Mouse (Mus musculus): ENCODE data around the gene Insrr. TPM values are rescaled to one million over a fixed set of nuclear protein-coding genes. Genes with fewer than 3 reads are reported as not detected.
"Not testable (repeated sequence)": the region's sequence is repeated elsewhere in the genome, so short reads cannot be mapped to it uniquely, and the experiment has no call there.

Insrr gene
- total RNA-seq, 2 experiments from 2014 or later, result 0.24 TPM

DNA sequence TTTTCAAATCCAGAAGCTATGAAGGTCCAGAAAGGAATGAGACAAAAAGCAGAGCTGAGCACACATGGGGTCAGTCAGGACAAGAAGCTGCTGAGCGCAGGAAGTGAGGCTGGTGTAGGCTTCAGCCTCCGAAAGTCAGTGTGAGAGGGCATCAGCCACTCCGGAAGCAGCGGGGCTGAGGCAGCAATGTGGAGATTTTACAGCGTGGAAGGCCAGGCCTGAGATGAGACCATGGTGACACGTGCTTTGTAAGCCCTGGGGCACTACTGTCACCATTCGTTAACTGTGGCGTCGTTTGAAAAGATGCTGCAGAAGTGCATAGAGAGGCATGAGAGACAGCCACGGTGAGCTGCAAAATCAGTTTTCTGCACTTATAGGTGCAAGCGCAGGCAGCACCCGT lies 21.5 kb downstream of the Insrr start:
- no peak for DNase-seq
- intact Hi-C loops (cut with DNase I), result loop anchor here (5.0 kb wide), 1 partner anchor 61 kb away; no protein-coding TSS in a partner anchor

DNA sequence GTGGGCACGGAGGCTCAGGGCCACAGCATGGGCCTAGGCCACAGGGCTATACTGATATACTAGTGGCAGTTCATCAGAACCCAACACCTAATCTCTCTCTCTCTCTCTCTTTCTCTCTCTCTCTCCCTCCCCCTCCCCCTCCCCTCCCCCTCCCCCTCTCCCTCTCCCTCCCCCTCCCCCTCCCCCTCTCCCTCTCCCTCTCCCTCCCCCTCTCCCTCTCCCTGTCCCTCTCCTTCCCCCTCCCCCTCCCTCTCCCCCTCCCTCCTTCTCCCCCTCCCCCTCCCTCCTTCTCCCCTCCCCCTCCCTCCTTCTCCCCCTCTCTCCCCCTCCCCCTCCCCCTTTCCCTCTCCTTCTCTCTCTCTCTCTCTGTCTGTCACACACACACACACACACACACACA lies 27.5 kb downstream of the Insrr start, which contains the start of gene Pear1:
Gene Pear1 (minus strand): TSS at position 101 of the 400 bp plus-strand sequence.
- DNase-seq; intact Hi-C loops (cut with DNase I): not testable (repeated sequence)

DNA sequence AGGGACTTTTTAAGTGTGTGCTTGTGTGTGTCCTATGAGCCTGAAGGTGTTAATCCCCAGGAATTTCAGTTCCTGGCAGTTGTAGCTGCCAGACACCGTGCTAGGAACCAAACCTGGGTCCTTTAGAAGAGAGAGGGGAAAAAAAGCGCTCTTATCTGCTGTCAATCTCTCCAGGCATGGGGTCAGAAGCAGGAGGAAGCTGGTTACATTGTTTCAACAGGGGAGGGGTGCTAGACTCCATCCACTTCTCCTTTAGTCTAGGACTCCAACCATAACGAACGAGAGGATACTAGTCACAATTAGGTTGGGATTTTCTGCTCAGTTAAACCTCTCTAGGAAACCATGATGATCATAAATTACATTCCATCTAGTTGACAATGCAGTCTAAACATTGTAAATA lies 31.7 kb downstream of the Insrr start:
- intact Hi-C loops (cut with DNase I), result no loop called here
- DNase-seq, result no peak

DNA sequence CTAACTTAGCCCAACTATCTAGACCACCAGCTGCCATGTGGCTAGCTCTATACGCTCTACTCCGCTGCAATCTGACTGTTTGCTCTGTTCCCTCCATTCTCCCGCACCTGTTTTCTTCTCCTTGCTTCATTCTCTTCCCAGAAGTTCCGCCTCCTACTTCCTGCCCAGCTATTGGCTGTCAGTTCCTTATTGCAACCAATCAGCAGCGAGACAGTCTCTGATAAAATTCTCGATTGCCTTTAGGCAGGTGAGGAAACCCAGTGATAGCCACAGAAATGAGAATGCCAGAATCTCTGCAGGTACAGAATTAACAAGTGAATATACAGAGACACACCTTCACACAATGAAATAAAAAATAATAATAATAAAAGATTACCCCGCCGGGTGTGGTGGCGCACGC lies 32.3 kb downstream of the Insrr start:
- no peak for DNase-seq

DNA sequence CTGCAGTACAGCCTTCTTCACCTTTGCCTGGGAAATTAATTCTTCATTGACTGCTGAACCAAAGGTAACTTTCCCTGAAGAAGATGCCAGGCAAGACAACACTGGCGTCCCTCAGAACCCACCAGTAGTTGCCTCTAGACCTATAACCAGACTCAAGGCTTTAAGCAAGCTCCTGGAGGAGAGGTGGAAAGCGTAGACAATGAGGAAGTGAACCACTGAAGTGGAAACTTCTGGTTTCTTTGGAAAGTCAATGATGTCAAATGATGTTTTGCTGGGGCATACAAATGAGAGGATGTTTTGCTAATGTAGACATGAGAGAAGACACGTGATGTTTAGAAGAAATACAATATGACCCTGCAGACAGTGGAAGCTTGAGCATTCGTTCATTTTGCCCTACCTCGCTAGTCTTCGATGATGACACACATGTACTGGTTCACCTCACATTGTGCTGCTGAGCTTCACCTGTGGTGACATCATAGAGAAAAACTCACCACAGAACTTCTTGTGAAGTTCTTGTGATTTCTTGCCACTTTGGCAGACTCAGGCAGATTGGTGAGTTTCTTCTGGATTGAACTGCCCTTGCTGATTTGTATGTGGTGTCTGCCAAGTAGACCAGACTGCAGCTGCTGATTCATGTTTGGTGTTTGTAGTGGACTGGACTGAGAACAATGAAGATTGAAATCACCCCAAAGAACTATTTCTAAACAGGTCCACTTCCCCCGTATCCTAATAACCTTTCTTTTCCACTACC lies 35.5 kb downstream of the Insrr start:
- DNase-seq, result no peak
- intact Hi-C loops (cut with DNase I), result no loop called here

More for the DNA sequence above, 32.3 kb downstream of the Insrr start:
- intact Hi-C loops (cut with DNase I), result no loop called here

DNA sequence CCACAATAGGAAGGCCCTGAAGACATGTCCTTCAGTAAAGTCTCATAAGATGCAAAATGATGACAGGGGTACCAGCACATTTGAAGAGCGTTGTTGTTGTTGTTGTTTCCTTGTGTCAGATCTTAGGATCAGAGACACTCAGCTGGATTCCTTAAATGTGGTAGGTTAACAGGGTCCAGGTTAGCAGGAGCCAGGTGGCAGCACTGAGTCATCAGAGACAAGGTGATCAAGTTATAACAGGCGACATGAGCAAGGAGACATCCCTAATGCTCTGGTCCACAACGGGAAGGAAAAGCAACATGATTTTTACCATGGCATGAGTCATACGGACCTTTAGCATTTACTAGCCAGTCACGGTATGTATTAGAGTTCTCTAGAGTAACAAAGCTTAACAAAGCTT lies 36.7 kb downstream of the Insrr start:
- intact Hi-C loops (cut with DNase I), result no loop called here
- DNase-seq, result no peak

DNA sequence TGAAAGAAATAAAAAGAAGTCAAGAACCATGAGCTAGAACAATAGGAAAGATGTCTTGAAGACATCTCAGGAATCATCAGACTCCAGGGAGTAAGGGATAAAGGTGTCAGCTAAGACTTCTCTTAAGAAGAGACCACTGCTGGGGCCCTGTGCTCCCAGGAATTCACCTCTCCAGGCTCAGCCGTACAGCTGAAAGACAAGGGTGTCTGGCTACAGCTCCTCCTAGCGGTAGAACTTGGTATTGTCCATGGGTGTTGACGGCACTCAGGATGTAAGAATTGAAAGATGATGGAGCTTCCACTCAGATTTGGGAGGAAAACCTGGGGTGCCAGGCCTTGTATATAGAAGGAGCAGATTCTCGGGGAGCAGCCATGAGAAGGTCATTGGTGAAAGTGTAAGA lies 41.9 kb downstream of the Insrr start:
- peak; percentile 77 to 90 for DNase-seq
- intact Hi-C loops (cut with DNase I), result loop anchor here (5.0 kb wide), 2 partner anchors 41 to 66 kb away; partner anchors contain the start of genes Insrr and Ntrk1

DNA sequence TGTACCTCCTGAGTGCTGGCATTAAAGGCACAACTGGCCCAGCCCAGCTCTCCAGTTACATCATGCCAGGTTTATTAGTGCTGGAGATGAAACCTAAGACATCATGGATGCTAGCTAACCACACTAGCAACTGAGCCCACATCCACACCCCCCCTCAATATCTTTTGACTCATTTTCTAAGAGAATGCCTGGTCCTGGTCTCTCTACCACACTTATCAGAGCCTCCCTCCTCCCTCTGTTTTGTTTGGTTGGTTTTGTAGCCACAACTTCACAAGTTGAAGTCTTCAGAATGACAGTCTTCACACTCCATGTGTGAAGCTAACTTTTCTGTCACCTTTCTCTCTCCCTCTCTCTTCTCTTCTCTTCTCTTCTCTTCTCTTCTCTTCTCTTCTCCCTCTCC lies 44.1 kb downstream of the Insrr start:
- DNase-seq, result no peak
- intact Hi-C loops (cut with DNase I), result no loop called here

DNA sequence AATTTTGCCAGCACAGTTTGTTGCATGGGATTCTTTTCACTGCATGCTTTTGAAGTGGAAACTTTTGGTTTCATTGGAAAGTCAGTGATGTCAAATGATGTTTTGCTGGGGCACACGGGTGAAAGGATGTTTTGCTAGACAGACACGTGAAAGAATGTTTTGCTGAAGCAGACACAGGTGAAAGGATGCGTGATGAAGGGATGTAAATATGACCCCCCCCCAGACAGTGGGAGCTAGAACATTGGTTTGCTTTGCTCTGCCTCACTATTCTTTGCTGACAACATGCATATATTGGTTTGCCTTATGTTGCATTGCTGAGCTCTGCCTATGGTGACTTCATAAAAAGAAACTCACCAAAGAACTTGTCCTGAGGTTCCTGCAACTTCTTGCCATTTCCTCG lies 48.2 kb downstream of the Insrr start:
- no peak for DNase-seq
- intact Hi-C loops (cut with DNase I), result no loop called here

DNA sequence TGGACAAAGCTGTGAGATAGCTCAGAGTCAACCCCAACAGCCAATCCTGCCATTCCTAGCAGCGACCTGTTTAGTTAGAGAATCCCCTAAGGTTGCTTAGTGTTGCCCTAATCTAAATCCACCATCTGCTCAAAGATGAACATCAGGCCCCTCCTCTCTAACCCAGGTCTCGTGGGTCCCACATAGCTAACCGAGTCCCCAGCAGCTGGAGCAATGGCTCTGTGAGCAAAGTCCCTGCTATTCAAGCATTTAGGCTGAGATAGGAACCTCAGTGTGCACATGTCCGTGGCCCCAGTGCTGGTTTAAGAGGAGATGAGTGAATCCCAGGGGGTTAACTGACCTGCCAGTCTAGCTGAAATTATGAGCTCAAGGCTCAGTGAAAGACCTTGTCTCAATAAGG lies 49.4 kb downstream of the Insrr start:
- no peak for DNase-seq
- intact Hi-C loops (cut with DNase I), result no loop called here

DNA sequence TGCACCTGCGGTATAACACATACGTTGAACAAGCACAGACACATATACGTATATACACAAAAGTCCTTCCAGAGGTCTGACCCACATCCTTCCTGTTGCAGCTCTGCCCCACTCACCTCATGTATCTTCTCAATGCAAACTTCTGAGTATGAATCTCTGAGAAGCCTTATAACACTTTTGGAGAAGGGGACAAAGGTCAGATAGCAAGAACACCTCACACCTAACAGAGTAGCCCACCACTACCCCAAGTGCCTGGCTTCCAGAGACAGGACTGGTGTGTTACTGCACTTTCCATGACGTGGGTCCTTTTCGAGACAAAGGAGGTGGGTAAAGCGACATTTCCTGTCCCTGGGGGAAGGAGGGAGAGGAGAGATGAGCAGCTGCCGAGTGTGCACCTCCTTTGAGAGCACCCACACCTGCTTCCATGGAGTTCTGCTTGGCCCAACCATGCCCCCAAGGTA lies 49.9 kb downstream of the Insrr start, which contains the start of gene Sh2d2a:
Gene Sh2d2a (plus strand): TSS at position 106 of the 461 bp plus-strand sequence.
- DNase-seq, result no peak
- intact Hi-C loops (cut with DNase I), result no loop called here

DNA sequence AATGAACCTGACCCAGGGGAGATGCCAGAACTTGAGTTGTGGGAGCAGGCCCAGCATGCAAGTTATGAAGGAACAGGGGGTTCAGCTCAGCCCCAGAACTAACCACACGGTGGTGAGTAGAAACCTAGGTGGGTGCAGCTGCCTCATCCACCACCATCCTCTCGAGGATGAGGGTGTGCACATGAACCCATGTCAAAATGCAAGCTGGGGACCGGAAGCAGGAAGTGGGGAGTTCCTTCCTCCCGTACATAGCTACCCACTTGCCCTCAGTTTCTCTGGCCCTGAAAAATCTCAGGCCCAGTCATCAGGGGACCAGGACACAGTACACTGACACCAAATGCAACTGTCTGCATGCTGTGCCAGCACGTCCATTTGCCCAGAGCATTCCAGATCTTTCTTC lies 50.9 kb downstream of the Insrr start:
- no peak for DNase-seq
- intact Hi-C loops (cut with DNase I), result no loop called here

DNA sequence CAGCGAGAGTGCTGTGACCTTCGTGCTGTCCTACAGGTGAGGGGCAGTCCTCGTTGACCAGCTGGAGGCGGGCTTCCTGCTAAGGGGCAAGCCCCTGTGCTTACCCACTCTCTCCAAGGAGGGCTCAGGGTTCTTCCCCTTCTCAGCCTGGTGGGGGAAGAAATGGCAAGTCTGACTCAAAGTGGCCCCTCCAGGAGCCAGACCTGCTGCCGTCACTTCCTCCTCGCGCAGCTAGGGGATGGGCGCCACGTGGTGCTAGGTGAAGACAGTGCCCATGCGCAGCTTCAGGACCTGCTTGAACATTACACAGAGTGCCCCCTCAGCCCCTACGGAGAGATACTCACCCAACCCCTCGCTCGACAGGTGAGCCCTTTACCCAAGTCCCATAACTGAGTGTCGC lies 52.4 kb downstream of the Insrr start:
- DNase-seq, result no peak
- intact Hi-C loops (cut with DNase I), result no loop called here

DNA sequence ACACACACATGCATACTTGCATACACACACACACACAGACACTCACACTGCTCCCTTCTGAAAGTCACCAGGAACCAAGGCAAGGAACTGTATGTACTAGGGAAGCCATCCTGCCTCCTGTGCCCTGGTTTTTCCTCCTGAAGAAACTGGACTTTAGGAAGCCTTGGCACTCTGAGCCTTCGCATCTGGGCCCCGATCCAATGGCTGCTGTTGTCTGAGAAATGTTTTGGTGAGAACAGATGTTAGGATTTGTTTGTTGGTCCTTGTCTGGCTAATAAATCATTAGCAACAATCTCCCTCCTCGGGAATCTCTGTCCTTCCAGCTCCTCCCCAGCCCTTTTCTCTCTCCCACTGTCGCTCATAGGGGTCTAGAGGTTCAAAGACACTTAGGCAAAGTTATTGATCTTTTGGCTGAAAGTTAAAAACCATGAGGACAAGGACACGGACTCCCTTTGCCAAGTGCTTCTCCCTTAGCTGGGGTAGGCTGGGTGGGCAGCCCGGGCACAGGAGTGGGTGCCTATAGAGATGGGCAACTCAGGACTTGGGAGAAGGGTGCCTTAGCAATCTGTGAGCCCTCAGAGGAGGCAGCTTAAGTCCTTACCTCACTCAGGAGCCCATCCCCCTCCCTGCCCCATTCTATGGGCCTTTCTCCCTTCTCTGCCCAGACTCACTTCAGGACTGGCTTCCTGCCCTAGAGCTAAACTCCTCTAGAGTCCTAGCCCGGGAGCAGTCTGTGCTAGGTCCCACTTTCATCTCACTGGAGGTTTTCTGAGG lies 58.2 kb downstream of the Insrr start:
- DNase-seq, result peak; percentile 38 to 42
- intact Hi-C loops (cut with DNase I), result loop anchor here (5.0 kb wide), 1 partner anchor 83 kb away; no protein-coding TSS in a partner anchor

DNA sequence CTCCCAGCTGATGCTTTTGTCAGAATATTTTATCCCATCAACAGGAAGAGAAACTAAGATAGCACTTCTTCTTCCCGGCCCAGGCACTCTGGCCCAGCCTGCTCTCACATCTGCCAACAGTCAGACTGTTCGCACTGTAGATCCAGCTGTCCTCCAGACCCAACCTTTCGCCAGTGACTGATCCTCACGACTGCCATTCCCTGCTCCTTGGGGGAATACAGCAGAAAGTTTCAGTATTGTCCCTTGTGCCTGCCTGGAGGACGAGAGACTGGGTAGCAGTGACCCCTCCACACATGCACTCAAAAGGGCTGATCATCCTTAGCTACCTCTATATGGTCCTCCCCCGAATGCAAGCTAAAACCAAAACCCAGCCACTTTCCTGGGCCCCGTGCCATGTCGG lies 59.2 kb downstream of the Insrr start:
- intact Hi-C loops (cut with DNase I), result loop anchor here (5.0 kb wide), 1 partner anchor 84 kb away; no protein-coding TSS in a partner anchor
- peak; percentile 45 to 47 for DNase-seq

DNA sequence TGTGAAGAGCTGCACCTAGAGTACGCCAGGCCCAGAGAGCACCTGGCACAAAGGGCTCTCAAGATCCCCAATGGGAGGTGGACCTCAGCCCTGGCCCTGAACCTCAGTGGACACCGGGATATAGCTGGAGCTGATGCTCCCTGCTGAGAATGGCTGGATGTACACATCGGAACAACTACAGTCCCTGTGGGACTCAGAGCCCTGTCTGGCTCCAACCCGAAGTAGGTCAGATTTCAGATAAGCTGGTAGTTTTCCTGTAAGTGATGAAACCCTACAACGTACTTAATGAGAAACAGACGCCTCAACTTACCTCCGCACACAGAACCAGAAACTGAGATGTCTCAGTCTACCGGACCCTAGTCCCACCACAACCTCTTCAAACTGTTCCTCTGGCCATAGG lies 60.9 kb downstream of the Insrr start:
- intact Hi-C loops (cut with DNase I), result loop anchor here (5.0 kb wide), 1 partner anchor 85 kb away; no protein-coding TSS in a partner anchor
- no peak for DNase-seq

DNA sequence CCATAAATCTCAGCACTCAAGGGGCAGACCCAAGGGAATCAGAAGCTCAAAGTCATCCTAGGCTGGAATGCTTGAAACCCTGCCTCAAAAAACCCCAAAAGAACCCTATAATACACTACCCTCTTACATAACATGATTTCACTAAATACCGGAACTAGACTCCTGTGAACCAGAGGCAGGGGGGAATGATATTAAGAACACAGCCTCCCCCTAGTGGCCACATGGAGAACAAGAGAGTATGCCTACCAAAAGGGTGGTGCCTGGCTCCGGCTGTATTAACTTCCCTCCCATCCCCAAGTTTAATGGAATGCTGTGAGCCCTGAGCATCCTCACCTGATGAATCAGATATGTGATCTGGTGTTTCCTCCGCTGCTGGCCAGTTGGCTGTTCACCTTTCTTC lies 63.1 kb downstream of the Insrr start:
- DNase-seq, result peak; percentile 66 to 77
- intact Hi-C loops (cut with DNase I), result loop anchor here (2.0 to 5.0 kb wide), 2 partner anchors 65 to 88 kb away; partner anchors contain the start of gene Ntrk1

DNA sequence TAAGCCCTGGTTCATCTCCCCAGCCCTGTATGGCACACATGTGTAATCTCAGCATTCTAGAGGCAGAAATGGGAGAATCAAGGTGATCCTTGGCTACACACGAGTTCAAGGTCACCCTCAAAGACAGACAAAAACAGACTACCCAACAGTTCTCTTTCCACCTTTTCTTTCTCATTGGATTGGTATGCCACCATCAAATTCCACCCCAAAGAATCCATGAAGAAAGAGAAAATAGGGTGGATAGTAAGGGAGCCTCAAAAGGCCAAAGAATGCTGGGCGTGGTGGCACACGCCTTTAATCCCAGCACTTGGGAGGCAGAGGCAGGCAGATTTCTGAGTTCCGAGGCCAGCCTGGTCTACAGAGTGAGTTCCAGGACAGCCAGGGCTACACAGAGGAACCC lies 67.4 kb downstream of the Insrr start:
- intact Hi-C loops (cut with DNase I); DNase-seq: not testable (repeated sequence)
